Mouse (Mus musculus) heart, embryonic 16.5 days (tissue): Measurements from ENCODE around the gene Ets1. TPM values are rescaled to one million over a fixed set of nuclear protein-coding genes. Genes with fewer than 3 reads are reported as not detected.

Experiments used
- ATAC-seq: fragments of 200-750 bp; cut with Nextera tagmentation; replicated peaks from 2 replicates; pipeline ENCODE4 v1.8.0; 2017; ENCODE audit warnings: moderate number of reproducible peaks; ENCODE audit not compliant: insufficient read depth, low FRiP score; ENCODE audit errors: extremely low read depth
- H3K27ac ChIP-seq: fragments of 300-500 bp; sonication (generic); 2 replicates; pipeline ENCODE4 v1.5.1; 2014; ENCODE audit warnings: mild to moderate bottlenecking, low read length, control low read depth, moderate library complexity
- H3K27me3 ChIP-seq: fragments of 300-500 bp; sonication (generic); 2 replicates; pipeline ENCODE4 v1.6.1; 2014; ENCODE audit warnings: low read length, mixed read lengths; ENCODE audit not compliant: control insufficient read depth, insufficient read depth
- H3K36me3 ChIP-seq: fragments of 300-500 bp; sonication (generic); 2 replicates; pipeline ENCODE4 v1.6.1; 2014; ENCODE audit not compliant: control insufficient read depth, insufficient read depth
- H3K4me1 ChIP-seq: fragments of 300-500 bp; sonication (generic); 2 replicates; pipeline ENCODE4 v1.6.1; 2014; ENCODE audit warnings: low read length, mixed read lengths; ENCODE audit not compliant: control insufficient read depth, insufficient read depth
- H3K4me2 ChIP-seq: fragments of 300-500 bp; sonication (generic); 2 replicates; pipeline ENCODE4 v1.6.1; 2014; ENCODE audit warnings: low read depth, mild to moderate bottlenecking, control low read depth, low read length
- H3K4me3 ChIP-seq: fragments of 300-500 bp; sonication (generic); 2 replicates; pipeline ENCODE4 v1.5.1; 2014; ENCODE audit warnings: mild to moderate bottlenecking, control low read depth, low read length
- H3K9ac ChIP-seq: fragments of 300-500 bp; sonication (generic); 2 replicates; pipeline ENCODE4 v1.6.1; 2014; ENCODE audit warnings: low read length, control low read depth
- H3K9me3 ChIP-seq: fragments of 300-500 bp; sonication (generic); replicated peaks from 2 replicates; pipeline ENCODE4 v1.6.1; 2016; ENCODE audit warnings: low read length; ENCODE audit not compliant: control insufficient read depth
- WGBS: fragments of 180-500 bp; shearing (Covaris S2); extraction: QIAGEN DNeasy Blood & Tissue Kit; methylation state at CpG from one replicate; pipeline ENCODE4 v1.1.7; 2014; 5-methylcytosine and 5-hydroxymethylcytosine counted together
- polyA plus RNA-seq: library from polyadenylated mRNA; unstranded; fragments of >200 nt; fragmentation: Nextera tagmentation; extraction: Ambion mirVana; gene quantifications from 2 replicates; pipeline ENCODE4 v1.2.1, GENCODE M21; 2015

Gene Ets1
- 59.0 and 66.7 TPM in 2 replicates for polyA plus RNA-seq

DNA sequence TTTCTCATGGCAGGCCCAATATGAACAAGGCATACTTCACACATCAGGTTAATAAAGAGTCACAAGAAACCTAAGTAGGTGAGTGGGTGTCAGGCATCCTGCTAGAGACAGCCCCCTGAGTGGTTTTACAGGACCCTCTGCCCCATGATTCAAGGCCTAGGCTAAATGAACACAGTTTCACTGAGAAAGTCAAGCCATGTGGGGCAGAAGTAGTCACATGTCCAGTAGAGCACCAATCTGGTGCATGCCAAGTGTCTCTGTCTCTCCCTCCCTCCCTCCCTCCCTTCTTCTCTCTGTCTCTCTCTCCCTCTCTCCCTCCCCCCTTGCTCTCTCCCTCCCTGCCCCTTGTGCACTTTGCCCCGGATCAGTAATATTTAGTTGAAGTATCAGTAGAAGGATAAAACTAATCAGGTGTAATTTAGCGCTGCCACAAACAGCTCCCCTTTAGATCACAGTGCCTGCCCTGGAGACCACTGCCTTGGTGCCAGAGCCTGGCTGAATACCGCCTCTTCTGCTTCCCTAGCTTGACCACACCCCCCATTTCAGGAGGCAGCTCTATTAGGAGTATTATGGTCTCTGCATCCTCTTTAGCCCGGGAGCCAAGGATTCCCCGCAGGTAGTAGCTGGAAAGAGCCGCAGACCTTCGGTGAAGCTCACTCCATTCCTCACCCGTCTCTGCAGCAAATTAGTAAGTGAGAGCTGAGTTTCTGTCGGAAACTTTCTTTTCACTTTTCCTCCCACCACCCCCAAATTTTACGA, at the start of gene Ets1:
Ets1 (plus strand) TSS at position 595 of the 759 bp plus-strand sequence.
- peak within 1 kb of the TSS; percentile 47 for H3K4me3 ChIP-seq
- peaks cover 2% of the 10 kb centered on the region; the same call in 1 of the 2 replicates for H3K4me1 ChIP-seq
- H3K9me3 ChIP-seq: no peaks in the 10 kb centered on the region
- WGBS: under 1% methylated on average over 10 of the region's 10 CpGs
- peak within 1 kb of the TSS; percentile 77 for H3K27ac ChIP-seq
- peaks cover 4% of the 10 kb centered on the region; the same call in 1 of the 2 replicates for H3K27me3 ChIP-seq
- H3K4me2 ChIP-seq: peak within 1 kb of the TSS; percentile 62
- ATAC-seq: peak; percentile 63; the same call in 1 of the 2 replicates
- no peaks in the 10 kb centered on the region for H3K36me3 ChIP-seq
- peak within 1 kb of the TSS; percentile 31; the same call in 1 of the 2 replicates for H3K9ac ChIP-seq

DNA sequence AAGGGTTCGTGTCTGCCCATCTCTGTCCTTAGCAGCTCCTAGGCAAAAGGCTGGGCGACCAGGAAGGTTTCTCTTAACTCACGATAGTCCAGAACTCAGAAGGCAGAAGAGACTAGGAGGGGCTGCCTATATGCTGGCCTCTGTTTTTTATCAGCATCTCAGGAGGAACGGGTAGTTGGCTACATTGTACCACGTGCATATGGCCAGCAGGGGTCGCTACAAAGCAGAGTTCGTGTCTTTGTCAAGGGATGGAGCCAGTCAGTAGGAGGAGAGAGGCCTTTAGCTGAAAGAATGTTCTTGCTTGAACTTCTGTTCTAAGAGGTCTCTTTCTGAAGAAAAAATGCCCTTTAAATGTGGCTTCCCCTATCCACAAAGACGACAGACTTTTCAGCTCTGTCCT, 46.1 kb upstream of the Ets1 start:
- H3K4me1 ChIP-seq: peaks cover 14% of the 10 kb centered on the region
- no peaks in the 10 kb centered on the region for H3K9me3 ChIP-seq
- no peak overlapping the region for H3K4me2 ChIP-seq
- H3K9ac ChIP-seq: no peak overlapping the region
- no peak overlapping the region for H3K4me3 ChIP-seq
- ATAC-seq: 0 out of 2 replicates have a peak, but pooled peaks have one; percentile 35
- no peak overlapping the region for H3K27ac ChIP-seq
- no peaks in the 10 kb centered on the region for H3K36me3 ChIP-seq
- WGBS: 6% methylated on average over 8 of the region's 8 CpGs
- no peaks in the 10 kb centered on the region for H3K27me3 ChIP-seq

DNA sequence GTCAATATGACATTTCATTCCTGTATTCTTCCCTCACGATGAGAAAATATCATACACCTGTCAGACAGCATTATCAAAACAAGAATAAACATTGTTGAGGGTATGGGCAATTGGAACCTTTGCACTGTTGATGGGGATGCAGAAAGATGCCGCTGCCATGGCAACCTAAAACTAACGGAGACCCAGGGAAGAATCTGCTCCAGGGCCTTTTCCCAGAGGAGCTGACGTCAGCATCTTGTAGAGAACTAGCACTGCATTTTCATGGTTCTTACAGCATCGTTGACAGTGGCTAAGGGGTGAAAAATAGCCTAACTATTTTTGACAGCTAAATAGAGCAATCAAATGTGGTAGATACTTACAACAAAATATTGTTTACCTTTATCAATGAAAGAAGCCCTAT, 45.5 kb upstream of the Ets1 start:
- Histone ChIP-seq H3K36me3 (no peaks in the 10 kb centered on the region), H3K4me1 (peaks cover 17% of the 10 kb centered on the region), H3K9me3 (no peaks in the 10 kb centered on the region), H3K27me3 (no peaks in the 10 kb centered on the region), H3K4me2 (no peak overlapping the region), H3K27ac (no peak overlapping the region), H3K4me3 (no peak overlapping the region), H3K9ac (no peak overlapping the region)
- WGBS: 67% methylated on average over 5 of the region's 5 CpGs
- ATAC-seq: no peak

DNA sequence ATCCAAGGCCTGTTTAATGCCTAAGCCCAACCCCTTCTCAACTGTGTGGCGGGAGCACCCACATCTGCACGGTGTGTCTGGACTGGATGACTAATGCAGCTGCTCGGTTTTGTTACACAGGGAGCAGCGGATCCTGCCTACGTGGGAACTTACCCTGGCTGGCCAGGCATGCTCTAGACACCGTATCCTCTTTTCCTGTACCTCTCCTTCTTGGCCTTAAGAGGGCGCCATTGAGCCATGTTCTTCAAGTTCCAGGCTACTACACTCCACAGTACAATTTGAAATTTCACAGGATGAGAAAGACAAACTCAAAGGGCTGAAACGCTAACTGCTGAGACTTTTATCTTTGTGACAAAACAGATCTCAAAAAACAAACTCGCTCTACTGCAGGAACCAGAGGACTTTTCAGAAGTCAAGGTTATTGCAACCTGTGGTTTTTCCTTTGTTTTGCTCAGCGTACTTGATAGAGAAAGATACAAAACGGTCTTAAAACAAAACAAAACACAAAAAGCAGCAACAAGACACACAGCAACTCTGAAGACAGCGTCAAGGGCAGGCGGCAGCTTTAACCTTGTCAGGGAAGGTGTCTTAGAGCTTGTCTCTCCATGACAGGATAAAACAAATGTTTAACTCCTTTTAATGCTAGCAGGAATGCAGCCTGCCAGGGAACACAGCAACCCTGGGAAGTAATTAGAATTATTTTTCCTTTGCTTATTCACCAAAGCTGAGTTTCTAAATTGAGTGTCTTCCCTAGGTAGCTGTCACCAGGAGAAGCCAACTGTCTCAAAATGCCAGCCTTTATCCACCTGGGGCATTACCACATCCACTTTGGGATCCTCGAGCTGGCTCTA, 44.1 kb upstream of the Ets1 start:
- Histone ChIP-seq H3K4me3 (peak overlapping the region; percentile 23), H3K9me3 (no peaks in the 10 kb centered on the region), H3K36me3 (no peaks in the 10 kb centered on the region), H3K4me1 (peaks cover 19% of the 10 kb centered on the region), H3K27me3 (no peaks in the 10 kb centered on the region), H3K27ac (peak overlapping the region; percentile 67), H3K9ac (peak overlapping the region; percentile 59), H3K4me2 (peak overlapping the region; percentile 55)
- peak; percentile 89 for ATAC-seq
- 10% methylated on average over 14 of the region's 14 CpGs for WGBS

DNA sequence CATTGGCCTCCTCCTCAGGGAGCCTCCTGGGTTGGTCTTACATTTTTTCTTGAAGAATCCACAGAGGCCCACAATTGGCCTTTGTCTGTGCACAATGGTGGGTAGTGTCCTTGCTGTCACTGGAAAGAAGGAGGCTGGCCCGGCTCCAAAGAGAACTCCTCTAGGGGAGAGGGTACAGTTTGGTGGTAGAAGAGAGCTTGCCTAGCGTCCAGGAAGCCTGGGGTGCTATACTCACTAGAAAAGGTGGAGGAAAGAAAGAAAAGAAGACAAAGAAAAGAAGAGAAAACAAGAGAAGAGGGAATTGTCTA, 43.5 kb upstream of the Ets1 start:
- no peak for ATAC-seq
- H3K27me3 ChIP-seq: no peaks in the 10 kb centered on the region
- peaks cover 19% of the 10 kb centered on the region for H3K4me1 ChIP-seq
- no peak overlapping the region for H3K4me2 ChIP-seq
- no peaks in the 10 kb centered on the region for H3K9me3 ChIP-seq
- no peaks in the 10 kb centered on the region for H3K36me3 ChIP-seq
- H3K4me3 ChIP-seq: no peak overlapping the region
- WGBS: 54% methylated on average over 2 of the region's 2 CpGs
- peak overlapping the region; percentile 59 for H3K9ac ChIP-seq
- peak overlapping the region; percentile 67 for H3K27ac ChIP-seq

DNA sequence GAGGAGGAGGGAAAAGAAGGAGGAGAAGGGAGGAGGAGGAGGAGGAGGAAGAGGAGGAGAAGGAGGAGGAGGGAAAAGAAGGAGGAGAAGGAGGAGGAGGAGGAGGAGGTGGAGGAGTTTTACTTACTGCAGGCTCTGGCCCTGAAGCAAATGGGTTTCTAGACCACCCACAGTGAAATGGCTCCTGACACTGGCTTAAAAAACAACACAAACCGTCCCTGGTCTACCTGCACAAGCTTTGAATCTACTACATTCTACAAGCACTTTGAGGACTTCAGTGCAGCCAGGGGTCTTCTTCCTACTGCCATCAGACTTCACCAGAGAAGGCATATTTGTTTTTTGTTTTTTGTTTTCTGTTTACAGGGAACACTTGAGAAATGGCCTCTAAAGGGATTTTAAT, 42.2 kb upstream of the Ets1 start:
- Histone ChIP-seq H3K27ac (no peak overlapping the region), H3K4me3 (no peak overlapping the region), H3K27me3 (no peaks in the 10 kb centered on the region), H3K36me3 (no peaks in the 10 kb centered on the region), H3K4me2 (no peak overlapping the region), H3K4me1 (peaks cover 19% of the 10 kb centered on the region), H3K9me3 (no peaks in the 10 kb centered on the region), H3K9ac (no peak overlapping the region)
- 24% methylated on average over 1 of the region's 1 CpGs for WGBS
- no peak for ATAC-seq

DNA sequence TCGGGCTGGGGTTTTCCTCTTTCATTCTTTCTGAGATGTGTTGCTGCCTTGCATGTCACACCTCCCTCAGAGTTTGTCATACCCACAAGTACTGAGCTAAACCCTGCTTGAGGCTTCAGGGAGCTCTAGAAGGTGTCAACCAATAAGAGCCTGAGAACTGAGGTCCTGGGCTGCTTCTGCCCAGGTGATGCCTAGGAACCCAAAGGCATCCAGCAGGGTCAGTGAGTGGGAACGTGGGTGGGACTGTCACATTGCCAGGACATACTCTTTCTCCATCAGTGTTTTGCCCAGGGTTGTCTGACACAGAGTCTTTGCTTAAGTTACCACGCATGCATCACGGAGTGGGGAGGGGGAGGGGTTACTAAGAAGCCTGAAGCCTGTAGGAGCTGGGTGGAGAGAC, 41.7 kb upstream of the Ets1 start:
- no peak for ATAC-seq
- Histone ChIP-seq H3K9ac (no peak overlapping the region), H3K36me3 (no peaks in the 10 kb centered on the region), H3K27me3 (no peaks in the 10 kb centered on the region), H3K4me3 (no peak overlapping the region), H3K4me1 (peaks cover 19% of the 10 kb centered on the region), H3K9me3 (no peaks in the 10 kb centered on the region), H3K27ac (no peak overlapping the region; the same call in 1 of the 2 replicates), H3K4me2 (no peak overlapping the region)
- 34% methylated on average over 4 of the region's 4 CpGs for WGBS

DNA sequence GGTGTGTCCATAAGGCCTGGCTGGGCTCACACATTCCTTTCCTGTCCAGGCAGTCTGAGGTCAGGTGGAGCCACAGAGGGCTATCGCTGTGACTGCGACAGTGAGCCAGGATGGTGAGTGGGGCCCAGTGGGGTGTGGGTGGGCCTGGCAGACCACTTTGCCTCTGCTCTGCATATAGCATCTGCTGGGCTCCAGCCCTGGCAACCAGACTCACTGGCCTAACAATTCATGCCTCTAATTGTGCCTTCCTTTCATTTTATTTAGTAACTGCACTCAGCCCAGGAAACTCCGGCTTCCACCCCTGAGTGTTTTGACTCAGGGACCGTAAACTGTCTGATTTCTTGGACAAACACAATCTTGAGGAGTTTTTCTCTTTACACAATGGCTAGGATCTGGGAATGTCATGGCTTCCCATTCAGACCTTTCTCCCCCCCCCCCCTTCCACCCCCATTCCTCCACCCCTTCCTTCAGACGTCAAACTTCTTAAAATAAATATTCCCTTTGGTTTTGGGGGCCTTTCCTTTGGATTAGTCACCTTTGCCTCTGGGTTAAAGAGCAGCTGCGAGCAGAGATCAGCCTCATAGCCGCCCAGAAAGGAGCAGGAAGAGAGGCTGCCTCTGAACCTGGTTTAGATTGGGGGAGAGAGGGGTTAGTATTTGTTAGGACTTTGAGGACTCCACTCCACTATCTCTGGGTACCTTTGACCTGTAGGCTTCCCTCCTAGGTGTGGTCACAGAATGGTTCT, 40.8 kb upstream of the Ets1 start:
- H3K4me2 ChIP-seq: no peak overlapping the region
- no peak for ATAC-seq
- no peaks in the 10 kb centered on the region; the same call in 1 of the 2 replicates for H3K9me3 ChIP-seq

More for the DNA sequence above, 40.8 kb upstream of the Ets1 start:
- Histone ChIP-seq H3K36me3 (no peaks in the 10 kb centered on the region), H3K27ac (peak overlapping the region; percentile 67), H3K9ac (no peak overlapping the region), H3K27me3 (no peaks in the 10 kb centered on the region), H3K4me3 (no peak overlapping the region), H3K4me1 (peaks cover 17% of the 10 kb centered on the region)
- WGBS: 53% methylated on average over 7 of the region's 7 CpGs
